Mouse (Mus musculus): ENCODE measurements around the gene Ube2d3.
"Not testable (repeated sequence)": the region's sequence is repeated elsewhere in the genome, so short reads cannot be mapped to it uniquely, and the experiment has no call there.

The Ube2d3 gene

GRCm38 (mm10) chr3:135423608-135424212 lies 14.2 kb upstream of the Ube2d3 start, which contains the start of gene Cisd2:
Gene Cisd2, minus strand, starts transcription at chr3:135423925.
- intact Hi-C loops (cut with DNase I), result loop anchor here (2.0 kb wide), 1 partner anchor 15 kb away; the partner anchor contains the start of gene Ube2d3

- intact Hi-C loops (cut with DNase I), result no loop called here
Measured at GRCm38 (mm10) chr3:135436901-135437616, 890 bp upstream of the Ube2d3 start.

- intact Hi-C loops (cut with DNase I), result loop anchor here (2.0 kb wide), 1 partner anchor 14 kb away; no protein-coding TSS in a partner anchor
Measured at GRCm38 (mm10) chr3:135438531-135438912, 573 bp downstream of the Ube2d3 start.

GRCm38 (mm10) chr3:135438913-135439531 lies 1.1 kb downstream of the Ube2d3 start:
- intact Hi-C loops (cut with DNase I), result loop anchor here (2.0 kb wide), 1 partner anchor 14 kb away; no protein-coding TSS in a partner anchor

GRCm38 (mm10) chr3:135439651-135440050 lies 1.7 kb downstream of the Ube2d3 start:
- intact Hi-C loops (cut with DNase I), result loop anchor here (2.0 kb wide), 1 partner anchor 15 kb away; no protein-coding TSS in a partner anchor

GRCm38 (mm10) chr3:135440221-135440620 lies 2.3 kb downstream of the Ube2d3 start:
- intact Hi-C loops (cut with DNase I), result no loop called here

- intact Hi-C loops (cut with DNase I), result no loop called here
Measured at GRCm38 (mm10) chr3:135440621-135441020, 2.7 kb downstream of the Ube2d3 start.

GRCm38 (mm10) chr3:135444930-135445329 lies 7.0 kb downstream of the Ube2d3 start:
- intact Hi-C loops (cut with DNase I), result no loop called here

GRCm38 (mm10) chr3:135458981-135459380 lies 21.0 kb downstream of the Ube2d3 start:
- intact Hi-C loops (cut with DNase I), result no loop called here

- intact Hi-C loops (cut with DNase I), result no loop called here
Measured at GRCm38 (mm10) chr3:135468402-135468801, 30.5 kb downstream of the Ube2d3 start.

GRCm38 (mm10) chr3:135469146-135469545 lies 31.2 kb downstream of the Ube2d3 start:
- intact Hi-C loops (cut with DNase I), result no loop called here

GRCm38 (mm10) chr3:135469974-135470373 lies 32.0 kb downstream of the Ube2d3 start:
- intact Hi-C loops (cut with DNase I), result no loop called here

GRCm38 (mm10) chr3:135470823-135471222 lies 32.9 kb downstream of the Ube2d3 start:
- intact Hi-C loops (cut with DNase I), result no loop called here

GRCm38 (mm10) chr3:135475025-135475424 lies 37.1 kb downstream of the Ube2d3 start:
- intact Hi-C loops (cut with DNase I), result no loop called here

GRCm38 (mm10) chr3:135476286-135476685 lies 38.3 kb downstream of the Ube2d3 start:
- intact Hi-C loops (cut with DNase I), result no loop called here

- intact Hi-C loops (cut with DNase I), result no loop called here
Measured at GRCm38 (mm10) chr3:135476977-135477376, 39.0 kb downstream of the Ube2d3 start.

- intact Hi-C loops (cut with DNase I), result not testable (repeated sequence)
Measured at GRCm38 (mm10) chr3:135479090-135479489, 41.1 kb downstream of the Ube2d3 start.

GRCm38 (mm10) chr3:135480767-135481166 lies 42.8 kb downstream of the Ube2d3 start:
- intact Hi-C loops (cut with DNase I), result no loop called here

GRCm38 (mm10) chr3:135481608-135482007 lies 43.7 kb downstream of the Ube2d3 start:
- intact Hi-C loops (cut with DNase I), result no loop called here

GRCm38 (mm10) chr3:135484650-135485049 lies 46.7 kb downstream of the Ube2d3 start:
- intact Hi-C loops (cut with DNase I), result not testable (repeated sequence)

- intact Hi-C loops (cut with DNase I), result no loop called here
Measured at GRCm38 (mm10) chr3:135485128-135485899, 47.4 kb downstream of the Ube2d3 start, which contains the start of gene Manba. Gene Manba, plus strand, starts transcription at chr3:135485611.

Data from adrenal gland (tissue).